Mouse (Mus musculus): ENCODE measurements around the gene Capzb. TPM values are rescaled to one million over a fixed set of nuclear protein-coding genes. Genes with fewer than 3 reads are reported as not detected.

Capzb gene
- total RNA-seq, 2 experiments from 2014 or later = 418 to 433 TPM

DNA sequence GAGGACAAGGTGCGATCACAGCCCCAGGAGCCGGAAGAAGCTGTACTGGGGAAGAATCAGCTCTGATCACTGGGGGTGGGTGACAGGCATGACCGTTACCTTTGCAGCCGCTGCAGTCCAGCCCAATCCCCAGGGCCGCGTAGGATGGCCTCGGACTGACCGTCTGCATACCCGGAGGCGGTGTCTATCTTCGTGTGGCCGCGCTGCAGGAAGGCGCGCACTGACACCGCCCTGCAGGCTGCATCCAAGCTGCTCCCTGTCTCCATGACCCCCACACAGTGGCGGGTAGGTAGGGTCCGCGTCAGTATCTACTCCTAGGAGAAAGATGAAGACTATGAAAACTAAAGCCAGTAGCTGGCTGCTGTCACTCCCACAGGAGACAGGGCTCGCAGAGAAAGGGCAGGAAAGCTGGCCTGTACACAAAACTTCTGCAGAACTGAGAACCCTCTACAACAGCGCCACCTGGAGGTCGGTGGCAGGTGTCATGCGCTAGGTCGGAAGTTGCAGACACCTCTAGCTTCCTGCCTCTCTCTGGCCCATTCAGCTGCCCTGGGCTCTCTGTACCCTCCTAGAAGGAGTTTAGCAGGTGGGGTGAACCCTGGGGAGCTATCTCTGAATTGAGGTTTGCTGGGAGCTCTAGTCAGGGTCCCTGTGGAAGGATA, 144.3 kb downstream of the Capzb start:
- DNase-seq = peak; percentile 84 to 88
- intact Hi-C loops (cut with DNase I) = loop anchor here (5.0 kb wide), 1 partner anchor 50 kb away; no protein-coding TSS in a partner anchor

DNA sequence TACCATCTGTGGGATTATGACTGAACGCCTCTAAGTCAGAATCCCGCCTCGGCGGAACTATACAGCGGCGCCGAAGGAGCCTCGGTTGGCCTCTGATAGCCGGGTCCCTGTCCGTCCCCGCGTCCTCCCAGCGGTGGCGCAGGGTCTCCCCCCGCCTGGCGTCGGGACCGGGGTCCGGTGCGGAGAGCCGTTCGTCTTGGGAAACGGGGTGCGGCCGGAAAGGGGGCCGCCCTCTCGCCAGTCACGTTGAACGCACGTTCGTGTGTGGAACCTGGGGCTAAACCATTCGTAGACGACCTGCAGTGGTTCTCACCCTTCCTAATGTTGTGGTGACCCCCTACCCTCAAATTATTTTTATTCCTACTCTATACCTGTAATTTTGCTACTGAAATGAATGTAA, 145.4 kb downstream of the Capzb start:
- no peak for DNase-seq
- intact Hi-C loops (cut with DNase I) = loop anchor here (5.0 kb wide), 1 partner anchor 51 kb away; no protein-coding TSS in a partner anchor

DNA sequence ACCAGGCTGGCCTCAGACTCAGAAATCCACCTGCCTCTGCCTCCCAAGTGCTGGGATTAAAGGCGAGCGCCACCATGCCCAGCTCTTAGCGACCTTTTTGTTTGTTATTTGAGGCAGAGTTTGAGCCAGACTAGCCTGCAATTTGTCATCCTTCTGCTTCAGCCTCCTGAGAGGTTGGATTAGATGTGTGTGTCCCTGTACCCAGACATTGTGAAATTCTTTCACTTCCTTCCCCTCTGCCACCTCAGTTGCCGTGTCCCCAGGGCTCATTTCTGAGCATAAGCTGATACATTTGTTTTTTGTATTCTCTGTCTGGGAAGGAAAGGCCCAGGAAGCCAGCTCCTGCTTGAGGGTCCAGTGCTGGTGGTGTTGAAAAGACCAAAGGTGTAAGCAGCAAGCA, 148.1 kb downstream of the Capzb start:
- DNase-seq = no peak
- intact Hi-C loops (cut with DNase I) = no loop called here

Small RNAs within 50 kb of the gene (microRNA-seq; reads per million reads assigned to microRNA genes)
- gene Gm24245 (0 to 0.54 reads per million in 2 experiments), gene Gm25732 (0.36 to 1.1 reads per million in 2 experiments)

Other genes starting within 250 kb of the Capzb start
- gene Rnf186, start 225.8 kb upstream of the Capzb start, total RNA-seq (2021) = under 1 TPM in 1 of 2 experiments, not detected in 1; 0.22 TPM
- gene Tmco4, start 220.0 kb upstream of the Capzb start, total RNA-seq (2021) = 1 to 10 TPM; 7.9 to 8.4 TPM
- not detected for gene Htr6, start 117.3 kb upstream of the Capzb start, total RNA-seq (2021)
- 10 to 100 TPM; 32.1 to 32.2 TPM for gene Nbl1, start 99.9 kb upstream of the Capzb start, total RNA-seq (2021)
- 100 to 1,000 TPM; 731 to 790 TPM for gene Minos1, start 61.8 kb upstream of the Capzb start, total RNA-seq (2021)
- gene Pqlc2, start 117.8 kb downstream of the Capzb start, total RNA-seq (2021) = 1 to 10 TPM; 7.1 to 8.4 TPM
- 10 to 100 TPM; 35.6 to 39.4 TPM for gene Akr7a5, start 117.8 kb downstream of the Capzb start, total RNA-seq (2021)
- 10 to 100 TPM; 27.1 to 34.7 TPM for gene Mrto4, start 159.7 kb downstream of the Capzb start, total RNA-seq (2021)
- gene Emc1, start 159.7 kb downstream of the Capzb start, total RNA-seq (2021) = 10 to 100 TPM; 43.0 to 54.6 TPM
- 100 to 1,000 TPM; 109 to 115 TPM for gene Ubr4, start 159.7 kb downstream of the Capzb start, total RNA-seq (2021)